Mouse (Mus musculus) heart, embryonic 14.5 days (tissue): ENCODE measurements at regions not wholly inside any gene's neighbourhood (a gene's known extent, or its start where the extent isn't known, plus 50 kb on each side); places are given as distances from the start of the nearest gene placed in this dataset.

Source experiments
- ATAC-seq: fragments of 200-750 bp; cut with Nextera tagmentation; 2 replicates; pipeline ENCODE4 v1.8.0; 2017; ENCODE audit warnings: low read depth, moderate TSS enrichment; ENCODE audit not compliant: insufficient number of reproducible peaks, insufficient read depth, low FRiP score
- H3K27ac ChIP-seq, 2 experiments: fragments of 200-500 bp in 1 of 2; fragments of 300-500 bp in 1 of 2; sonication (generic) in 1 of 2; replicated peaks in 1 of 2; 2 replicates each; pipeline ENCODE4 v1.5.1; 2012 to 2014; ENCODE audit warnings: low read depth in 2 of 2, low read length in 2 of 2, control low read depth in 1 of 2, mild to moderate bottlenecking in 1 of 2, mixed read lengths in 1 of 2; ENCODE audit not compliant: control insufficient read depth in 1 of 2, insufficient read depth in 1 of 2
- H3K27me3 ChIP-seq: fragments of 300-500 bp; sonication (generic); 2 replicates; pipeline ENCODE4 v1.6.1; 2014; ENCODE audit warnings: mild to moderate bottlenecking, low read length, control low read depth; ENCODE audit not compliant: control insufficient read depth, insufficient read depth
- H3K36me3 ChIP-seq: fragments of 300-500 bp; sonication (generic); 2 replicates; pipeline ENCODE4 v1.6.1; 2014; ENCODE audit warnings: mild to moderate bottlenecking, control low read depth, low read length, mixed read lengths; ENCODE audit not compliant: control insufficient read depth, insufficient read depth
- H3K4me1 ChIP-seq, 2 experiments: fragments of 200-500 bp in 1 of 2; fragments of 300-500 bp in 1 of 2; sonication (generic) in 1 of 2; 2 replicates each; pipeline ENCODE4 v1.6.1; 2012 to 2014; ENCODE audit warnings: low read length in 2 of 2, control low read depth in 1 of 2, mixed read lengths in 1 of 2; ENCODE audit not compliant: control insufficient read depth in 2 of 2, insufficient read depth in 2 of 2
- H3K4me2 ChIP-seq: fragments of 300-500 bp; sonication (generic); 2 replicates; pipeline ENCODE4 v1.6.1; 2014; ENCODE audit warnings: mild to moderate bottlenecking, low read length
- H3K4me3 ChIP-seq, 2 experiments: fragments of 200-500 bp in 1 of 2; fragments of 300-500 bp in 1 of 2; sonication (generic) in 1 of 2; 2 replicates each; pipeline ENCODE4 v1.5.1; 2012 to 2014; ENCODE audit warnings: low read length in 2 of 2, mild to moderate bottlenecking in 2 of 2, control low read depth in 1 of 2, low read depth in 1 of 2, moderate library complexity in 1 of 2; ENCODE audit not compliant: control insufficient read depth in 1 of 2, insufficient read depth in 1 of 2
- H3K9ac ChIP-seq: fragments of 300-500 bp; sonication (generic); 2 replicates; pipeline ENCODE4 v1.6.1; 2014; ENCODE audit warnings: mild to moderate bottlenecking, low read length
- H3K9me3 ChIP-seq: fragments of 300-500 bp; sonication (generic); 2 replicates; pipeline ENCODE4 v1.6.1; 2016; ENCODE audit warnings: low read length, control low read depth; ENCODE audit not compliant: control insufficient read depth
- WGBS: fragments of 180-500 bp; shearing (Covaris S2); extraction: QIAGEN DNeasy Blood & Tissue Kit; methylation state at CpG from one replicate; pipeline ENCODE4 v1.1.7; 2014; 5-methylcytosine and 5-hydroxymethylcytosine counted together

DNA sequence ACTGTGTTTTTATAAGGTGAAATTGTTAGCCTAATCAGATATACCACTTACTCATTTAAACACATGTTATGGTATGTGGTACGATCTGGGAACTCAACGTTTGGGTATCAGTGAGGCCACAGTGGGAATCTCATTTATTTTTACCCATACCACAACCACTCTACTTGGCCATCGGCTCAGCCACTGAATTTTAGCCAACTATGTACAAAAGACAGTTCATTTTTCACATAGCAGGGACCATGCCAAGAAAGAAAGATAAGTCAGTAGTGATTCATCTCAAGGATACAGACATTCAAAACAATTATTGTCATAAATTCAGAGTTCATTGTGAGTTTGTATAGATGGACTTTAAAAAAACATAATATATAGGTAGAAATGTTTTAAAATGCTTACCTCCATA, 634.7 kb upstream of the Adgrl2 start:
- Histone ChIP-seq H3K9ac (no peak overlapping the region), H3K4me1 (no peaks in the 10 kb centered on the region), H3K36me3 (no peaks in the 10 kb centered on the region), H3K9me3 (no peaks in the 10 kb centered on the region), H3K27me3 (no peaks in the 10 kb centered on the region), H3K4me2 (no peak overlapping the region), H3K4me3 (no peak overlapping the region), H3K27ac (no peak overlapping the region)
- no peak for ATAC-seq
- 61% methylated on average over 3 of the region's 3 CpGs for WGBS

DNA sequence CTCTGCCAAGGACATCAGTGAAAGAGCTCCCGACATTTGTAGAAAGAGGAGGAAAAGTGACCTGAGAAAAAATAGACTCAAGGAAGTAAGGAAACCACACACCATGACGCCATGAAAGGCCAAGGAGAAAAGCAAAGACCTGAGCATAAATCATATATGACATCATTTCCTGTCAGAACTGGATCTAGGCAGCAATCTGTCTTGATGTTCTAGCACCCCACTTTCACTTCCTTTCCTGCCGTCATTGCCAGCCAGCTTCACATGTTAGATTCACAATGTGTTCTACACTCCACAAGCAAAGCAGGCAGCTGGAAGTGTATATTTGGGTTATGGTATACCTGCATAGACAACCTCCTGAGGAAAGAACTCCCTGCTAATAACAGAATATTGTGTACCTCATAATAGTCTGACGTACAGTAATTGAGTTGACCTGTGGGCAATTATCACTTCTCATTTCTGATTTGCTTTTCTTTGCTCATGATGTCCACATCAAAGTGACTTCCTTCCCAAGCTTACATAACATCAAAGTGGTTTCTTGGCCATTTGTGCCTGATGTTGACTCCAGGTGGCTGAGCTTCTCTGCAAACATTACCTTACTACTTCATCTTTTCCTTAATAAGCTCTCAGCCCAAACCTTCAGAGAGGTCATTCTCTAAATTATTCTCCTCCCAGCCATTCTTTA, 633.6 kb upstream of the Adgrl2 start:
- WGBS: 63% methylated on average over 4 of the region's 4 CpGs
- no peaks in the 10 kb centered on the region for H3K27me3 ChIP-seq
- no peaks in the 10 kb centered on the region for H3K4me1 ChIP-seq
- H3K27ac ChIP-seq: no peak overlapping the region
- no peak overlapping the region for H3K4me3 ChIP-seq
- no peak overlapping the region for H3K4me2 ChIP-seq
- no peak overlapping the region for H3K9ac ChIP-seq
- no peaks in the 10 kb centered on the region for H3K36me3 ChIP-seq
- ATAC-seq: no peak
- H3K9me3 ChIP-seq: no peaks in the 10 kb centered on the region

DNA sequence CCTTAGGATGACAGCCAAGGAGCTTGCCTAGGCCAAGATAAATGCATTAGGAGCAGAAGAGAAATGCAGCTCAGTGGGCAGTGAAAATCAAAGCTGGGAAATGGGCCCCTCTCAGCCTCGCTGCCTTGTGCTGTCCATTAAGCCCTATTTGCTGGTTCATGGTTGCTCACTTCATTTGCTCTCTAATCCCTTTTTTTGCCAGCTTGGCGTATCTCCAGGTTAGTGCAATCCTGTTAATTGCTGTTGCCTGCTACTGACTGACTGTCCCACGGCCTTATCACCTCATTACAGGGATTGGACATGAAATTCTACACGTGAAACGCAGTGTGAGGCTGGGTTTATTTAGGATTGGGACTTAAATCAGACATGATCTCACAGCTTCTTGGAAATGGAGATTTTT, 613.5 kb upstream of the Adgrl2 start:
- H3K4me3 ChIP-seq: no peak overlapping the region
- no peak overlapping the region for H3K27ac ChIP-seq
- H3K27me3 ChIP-seq: no peaks in the 10 kb centered on the region
- no peaks in the 10 kb centered on the region for H3K9me3 ChIP-seq
- 52% methylated on average over 5 of the region's 5 CpGs for WGBS
- no peak overlapping the region for H3K4me2 ChIP-seq
- no peak overlapping the region for H3K9ac ChIP-seq
- H3K36me3 ChIP-seq: no peaks in the 10 kb centered on the region
- no peak for ATAC-seq
- H3K4me1 ChIP-seq: no peaks in the 10 kb centered on the region; a peak in 1 of 4 replicates

DNA sequence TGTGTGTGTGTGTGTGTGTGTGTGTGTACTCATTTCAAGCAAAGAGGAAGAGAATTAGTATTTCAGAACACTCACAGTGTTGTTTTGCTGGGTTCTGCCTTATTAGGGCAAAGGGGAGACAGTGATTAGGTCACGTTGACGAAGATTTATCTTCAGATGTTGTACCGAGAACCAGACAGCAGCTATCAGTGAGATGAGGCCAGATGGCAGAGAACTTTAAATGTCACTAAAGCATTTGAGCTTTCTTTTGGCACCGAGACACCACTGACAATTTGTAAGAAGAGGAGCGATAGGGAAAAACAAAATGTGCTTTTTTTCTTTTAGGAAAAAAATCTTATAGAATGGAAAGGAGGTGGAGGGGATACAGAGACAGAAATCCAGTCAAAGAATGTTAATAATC, 610.9 kb upstream of the Adgrl2 start:
- Histone ChIP-seq H3K27ac (no peak overlapping the region), H3K4me3 (no peak overlapping the region), H3K4me2 (no peak overlapping the region), H3K36me3 (no peaks in the 10 kb centered on the region), H3K9me3 (no peaks in the 10 kb centered on the region), H3K27me3 (no peaks in the 10 kb centered on the region), H3K4me1 (no peaks in the 10 kb centered on the region; a peak in 1 of 4 replicates), H3K9ac (no peak overlapping the region)
- ATAC-seq: no peak
- WGBS: 59% methylated on average over 5 of the region's 5 CpGs

DNA sequence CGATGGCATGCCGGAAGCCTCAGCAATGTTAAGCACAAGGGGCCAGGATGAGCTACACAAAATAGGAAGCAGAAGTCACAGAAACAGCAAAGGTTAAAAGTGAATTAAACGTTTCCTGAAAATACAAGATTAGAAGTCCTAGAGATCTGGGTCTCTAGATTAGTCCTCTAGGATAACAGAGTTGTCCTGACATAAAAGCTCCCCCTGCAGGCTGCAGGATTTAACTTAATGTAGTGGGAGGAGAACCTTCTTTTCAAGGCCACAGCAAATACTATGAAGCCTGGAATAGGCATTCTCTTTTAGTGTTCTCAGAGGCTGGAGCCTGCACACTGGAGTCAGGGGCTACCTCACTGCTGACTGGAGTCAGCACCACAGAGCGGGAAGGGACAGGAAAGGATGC, 604.1 kb upstream of the Adgrl2 start:
- Histone ChIP-seq H3K9me3 (no peaks in the 10 kb centered on the region), H3K36me3 (no peaks in the 10 kb centered on the region), H3K4me3 (no peak overlapping the region), H3K4me2 (no peak overlapping the region), H3K27ac (no peak overlapping the region), H3K9ac (no peak overlapping the region), H3K27me3 (no peaks in the 10 kb centered on the region), H3K4me1 (no peaks in the 10 kb centered on the region)
- 49% methylated on average over 4 of the region's 4 CpGs for WGBS
- ATAC-seq: no peak

DNA sequence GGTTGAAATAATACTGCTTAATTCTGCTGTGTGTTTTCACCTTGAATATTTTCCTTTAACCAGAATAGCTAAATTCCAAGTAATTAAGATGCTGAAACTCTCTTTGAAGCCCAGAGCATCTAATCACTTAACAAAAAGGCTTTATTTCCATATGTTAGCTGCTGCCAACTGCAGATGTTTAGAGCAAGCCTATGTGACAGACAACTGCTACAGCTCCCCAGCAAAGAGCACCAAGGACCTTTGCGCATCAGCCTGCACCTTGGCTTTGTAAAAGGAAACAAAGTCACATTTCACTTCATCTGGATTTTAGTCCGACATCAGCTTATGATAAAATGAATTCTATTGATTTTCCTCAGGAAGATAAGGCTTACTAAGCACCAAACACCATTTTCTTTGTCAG, 595.4 kb upstream of the Adgrl2 start:
- no peak for ATAC-seq
- 59% methylated on average over 2 of the region's 2 CpGs for WGBS
- H3K9ac ChIP-seq: no peak overlapping the region
- no peaks in the 10 kb centered on the region for H3K27me3 ChIP-seq
- H3K4me2 ChIP-seq: no peak overlapping the region
- H3K36me3 ChIP-seq: no peaks in the 10 kb centered on the region
- H3K4me1 ChIP-seq: no peaks in the 10 kb centered on the region
- no peak overlapping the region for H3K27ac ChIP-seq
- H3K4me3 ChIP-seq: no peak overlapping the region
- H3K9me3 ChIP-seq: no peaks in the 10 kb centered on the region

DNA sequence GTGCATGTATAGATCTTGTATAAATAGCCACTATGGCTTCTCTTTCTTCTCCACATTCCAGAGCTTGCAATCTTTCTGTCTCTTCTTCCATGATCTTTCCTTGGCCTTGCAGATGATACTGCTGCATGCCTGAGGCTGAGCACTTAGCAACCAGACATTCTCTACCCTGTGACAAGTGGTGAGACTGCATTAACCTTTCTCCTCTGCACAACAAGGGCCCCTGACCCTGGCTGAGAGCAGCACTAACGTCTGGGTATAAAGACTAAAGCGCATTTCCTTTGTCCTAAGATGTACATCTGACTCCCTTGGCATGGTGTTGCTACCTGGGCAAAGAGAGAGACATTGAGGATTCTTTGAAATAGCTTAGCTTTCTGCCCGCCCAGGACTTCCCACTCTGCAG, 590.8 kb upstream of the Adgrl2 start:
- Histone ChIP-seq H3K27me3 (no peaks in the 10 kb centered on the region), H3K4me1 (peaks cover 4 to 6% of the 10 kb centered on the region in 2 experiments; a peak in 1 of 4 replicates), H3K9ac (no peak overlapping the region), H3K4me2 (no peak overlapping the region), H3K4me3 (no peak overlapping the region), H3K27ac (no peak overlapping the region), H3K36me3 (no peaks in the 10 kb centered on the region), H3K9me3 (no peaks in the 10 kb centered on the region)
- 67% methylated on average over 3 of the region's 3 CpGs for WGBS
- no peak for ATAC-seq

DNA sequence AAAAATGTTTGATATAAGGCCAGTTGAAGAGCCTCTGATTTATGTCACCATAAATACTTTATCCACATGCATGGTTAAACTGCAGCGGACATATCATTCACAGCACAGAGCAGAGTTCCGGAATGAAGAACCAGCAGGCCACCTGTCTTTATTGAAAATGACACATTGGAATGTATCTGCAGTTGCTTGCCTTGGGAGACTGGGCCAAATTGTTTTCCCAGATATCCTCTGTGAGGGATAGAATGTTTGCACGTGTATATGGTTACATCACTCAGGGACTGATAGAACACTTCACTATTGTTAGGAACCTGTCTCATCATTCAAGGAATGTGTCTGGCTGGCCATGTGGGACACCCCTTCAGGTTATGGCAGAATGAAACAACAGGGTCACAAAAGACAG, 585.3 kb upstream of the Adgrl2 start:
- Histone ChIP-seq H3K9ac (no peak overlapping the region), H3K4me2 (no peak overlapping the region), H3K4me1 (peaks cover 4 to 9% of the 10 kb centered on the region in 2 experiments; a peak in 2 of 4 replicates), H3K9me3 (no peaks in the 10 kb centered on the region), H3K27ac (no peak overlapping the region), H3K4me3 (no peak overlapping the region), H3K36me3 (no peaks in the 10 kb centered on the region), H3K27me3 (no peaks in the 10 kb centered on the region)
- 51% methylated on average over 3 of the region's 3 CpGs for WGBS
- no peak for ATAC-seq
